Mouse (Mus musculus): ENCODE results near the gene Esp22. TPM values are rescaled to one million over a fixed set of nuclear protein-coding genes. Genes with fewer than 3 reads are reported as not detected.
"Not testable (repeated sequence)": the region's sequence is repeated elsewhere in the genome, so short reads cannot be mapped to it uniquely, and the experiment has no call there.

Esp22 gene
- not detected in 2 replicates for polyA plus RNA-seq (2012; rRNA removed)

- DNase-seq (ENCODE audit: low read depth): no peak
Observed at GRCm38 (mm10) chr17:39095034-39095433, at the start of gene Esp22. TSS of gene Esp22 (plus strand) at chr17:39095334.

DNA sequence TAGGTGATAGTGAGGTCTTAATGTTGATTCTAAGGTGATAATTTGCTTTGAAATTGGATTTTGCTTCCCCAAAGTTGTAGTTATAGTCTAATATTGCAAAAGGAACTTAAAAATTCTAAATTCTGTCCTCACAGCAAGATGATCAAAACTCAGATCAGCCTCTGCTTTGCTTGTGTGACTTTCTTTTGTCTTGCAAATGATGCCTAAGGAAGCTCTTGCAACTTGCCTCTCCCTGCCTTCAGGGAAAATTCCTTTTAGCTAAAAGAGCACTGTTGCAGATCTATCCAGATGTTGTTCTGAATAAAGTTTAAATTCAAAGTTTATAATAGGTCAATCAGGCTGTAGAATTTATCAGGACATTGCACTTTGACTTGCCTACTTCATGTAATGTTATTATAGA, 31.5 kb upstream of the Esp22 start:
- no peak for DNase-seq (ENCODE audit: low read depth)

DNA sequence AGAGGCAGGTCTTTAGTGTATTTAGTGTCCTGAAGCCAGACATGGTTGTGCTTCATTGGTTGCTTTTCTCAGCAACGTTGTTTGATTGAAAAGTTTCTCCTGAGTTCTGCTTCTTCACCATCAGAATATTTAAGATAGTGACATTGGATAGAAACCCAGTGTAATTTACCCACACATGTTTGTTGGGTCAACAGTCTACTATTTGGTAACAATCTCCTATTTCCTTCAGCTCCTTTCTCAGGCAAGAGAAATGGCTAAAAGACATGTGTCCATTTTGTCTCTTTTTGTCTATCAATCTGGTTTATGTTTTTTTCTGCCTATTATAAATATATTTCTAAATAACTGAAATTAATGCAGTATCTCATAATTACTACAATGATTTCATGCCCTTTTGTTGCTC, 18.2 kb upstream of the Esp22 start, which contains the start of gene Esp23:
TSS of gene Esp23 (minus strand) at position 101 of the 400 bp plus-strand sequence.
- DNase-seq (ENCODE audit: low read depth): no peak

GRCm38 (mm10) chr17:39107126-39107525, 12.0 kb downstream of the Esp22 start:
- not testable (repeated sequence) for DNase-seq (ENCODE audit: low read depth)

DNA sequence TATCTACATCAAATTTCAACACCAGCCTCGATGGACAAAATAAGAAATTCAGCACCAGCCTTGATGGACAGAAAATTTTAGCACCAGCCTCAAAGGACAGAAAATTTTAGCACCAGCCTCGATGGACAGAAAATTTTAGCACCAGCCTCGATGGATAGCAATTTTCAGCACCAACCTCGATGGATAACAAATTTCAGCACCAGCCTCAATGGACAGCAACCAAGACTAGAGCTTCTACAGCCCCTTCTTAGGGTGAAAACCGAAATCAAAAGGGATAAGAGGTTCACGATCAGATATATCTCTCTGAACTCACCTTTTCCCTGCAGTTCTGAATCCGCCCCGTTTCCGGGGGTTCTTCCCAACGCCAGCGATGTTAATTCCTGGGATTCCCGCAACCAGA, 34.0 kb downstream of the Esp22 start:
- DNase-seq (ENCODE audit: low read depth): not testable (repeated sequence)

Other genes with a start within 250 kb of the Esp22 start
- not detected in 2 replicates for gene Esp24, start 58.6 kb upstream of the Esp22 start, polyA plus RNA-seq (2012; rRNA removed)
- not detected in 2 replicates for gene Gm21903, start 52.0 kb upstream of the Esp22 start, polyA plus RNA-seq (2012; rRNA removed)
- gene Esp23, start 18.3 kb upstream of the Esp22 start, polyA plus RNA-seq (2012; rRNA removed): not detected in 2 replicates